8 mouse cellular contexts compared by ENCODE assay signal in the genomic region with DNA sequence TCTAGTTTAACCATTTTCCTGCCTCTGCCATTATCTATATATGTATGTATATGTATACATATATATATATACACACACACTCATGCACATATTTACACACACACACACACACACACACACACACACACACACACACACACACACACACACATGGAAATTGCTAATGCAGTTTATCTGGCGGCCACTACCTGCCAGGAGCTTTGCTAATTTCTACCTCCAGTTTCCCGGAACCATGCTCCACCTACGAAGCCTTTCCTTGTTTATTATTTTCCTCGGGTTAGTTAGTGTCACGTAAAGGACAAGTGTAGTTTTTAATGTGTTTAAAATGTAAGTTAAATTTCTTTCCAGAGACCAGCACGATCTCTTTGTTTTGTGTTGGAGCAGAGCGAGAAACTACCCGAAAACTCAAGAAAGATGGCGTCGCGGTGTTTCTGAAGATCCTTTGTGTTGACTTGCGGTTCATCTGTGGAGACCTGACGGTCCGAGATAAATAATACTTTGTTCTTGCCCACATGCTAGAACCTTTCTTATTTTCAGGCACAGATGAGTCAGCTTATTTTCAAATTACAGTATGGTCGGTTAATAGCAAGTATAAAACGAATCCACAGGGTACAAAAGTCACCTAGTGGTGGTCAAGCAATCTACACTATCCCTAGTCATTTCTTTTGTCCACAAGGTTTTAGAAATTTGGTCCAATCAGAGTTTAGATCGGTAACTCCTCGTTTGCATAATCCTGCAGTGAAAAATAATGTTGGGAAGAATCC. TPM values are rescaled to one million over a fixed set of nuclear protein-coding genes. Genes with fewer than 3 reads are reported as not detected.
A peak's percentile ranks its signal among the peaks of the same experiment; 100 is the strongest.
DNase-seq lines count a peak whose midpoint lies in the region; ATAC-seq lines count a peak whose summit lies in the region.

No protein-coding gene starts in this region.

- H3K4me2 ChIP-seq in lung, embryonic 15.5 days: peak overlapping the region; percentile 71
- H3K4me2 ChIP-seq in heart, embryonic 16.5 days (ENCODE audit: low read depth, low read length): peak overlapping the region; percentile 91
- H3K4me2 ChIP-seq in limb, embryonic 15.5 days: peak overlapping the region; percentile 62
- peak overlapping the region; percentile 67 for H3K4me2 ChIP-seq in neural tube, embryonic 12.5 days (replicated peaks)

- H3K4me1 ChIP-seq in lung, embryonic 15.5 days: peaks cover 7% of the 10 kb centered on the region; the same call in 1 of the 2 replicates
- no peaks in the 10 kb centered on the region for H3K4me1 ChIP-seq in heart, embryonic 16.5 days (ENCODE audit: control insufficient read depth, insufficient read depth, low read length)
- H3K4me1 ChIP-seq in limb, embryonic 15.5 days: no peaks in the 10 kb centered on the region
- H3K4me1 ChIP-seq in neural tube, embryonic 12.5 days: no peaks in the 10 kb centered on the region

- H3K27me3 ChIP-seq in lung, embryonic 15.5 days: no peaks in the 10 kb centered on the region
- H3K27me3 ChIP-seq in heart, embryonic 16.5 days (ENCODE audit: control insufficient read depth, insufficient read depth, low read length): no peaks in the 10 kb centered on the region
- H3K27me3 ChIP-seq in limb, embryonic 15.5 days: no peaks in the 10 kb centered on the region
- no peaks in the 10 kb centered on the region for H3K27me3 ChIP-seq in neural tube, embryonic 12.5 days (replicated peaks)

- H3K27ac ChIP-seq in lung, embryonic 15.5 days: peak overlapping the region; percentile 98
- peak overlapping the region; percentile 98 for H3K27ac ChIP-seq in heart, embryonic 16.5 days (ENCODE audit: low read length)
- peak overlapping the region; percentile 96 for H3K27ac ChIP-seq in limb, embryonic 15.5 days
- H3K27ac ChIP-seq in neural tube, embryonic 12.5 days: peak overlapping the region; percentile 92

- no peaks in the 10 kb centered on the region for H3K36me3 ChIP-seq in lung, embryonic 15.5 days
- no peaks in the 10 kb centered on the region for H3K36me3 ChIP-seq in heart, embryonic 16.5 days (ENCODE audit: control insufficient read depth, insufficient read depth)
- H3K36me3 ChIP-seq in limb, embryonic 15.5 days: no peaks in the 10 kb centered on the region
- no peaks in the 10 kb centered on the region for H3K36me3 ChIP-seq in neural tube, embryonic 12.5 days

- peak overlapping the region; percentile 43 for H3K4me3 ChIP-seq in lung, embryonic 15.5 days
- H3K4me3 ChIP-seq in heart, embryonic 16.5 days (ENCODE audit: low read length): peak overlapping the region; percentile 56
- H3K4me3 ChIP-seq in limb, embryonic 15.5 days: peak overlapping the region; percentile 49
- peak overlapping the region; percentile 41 for H3K4me3 ChIP-seq in neural tube, embryonic 12.5 days

- 3% methylated on average over 18 of the region's 18 CpGs for WGBS in lung, embryonic 15.5 days
- 2% methylated on average over 18 of the region's 18 CpGs for WGBS in heart, embryonic 16.5 days
- 3% methylated on average over 18 of the region's 18 CpGs for WGBS in limb, embryonic 15.5 days
- 4% methylated on average over 18 of the region's 18 CpGs for WGBS in neural tube, embryonic 12.5 days

- ATAC-seq in lung, embryonic 15.5 days (ENCODE audit: borderline replicate concordance, extremely low read depth, low FRiP score, low TSS enrichment): peak; percentile 66; the same call in 1 of the 2 replicates
- ATAC-seq in heart, embryonic 16.5 days (replicated peaks; ENCODE audit: extremely low read depth, insufficient read depth, low FRiP score): peak; percentile 49; the same call in 1 of the 2 replicates
- ATAC-seq in limb, embryonic 15.5 days (ENCODE audit: insufficient number of reproducible peaks, low FRiP score, low TSS enrichment, low read depth): 0 out of 2 replicates have a peak, but pooled peaks have one; percentile 16
- ATAC-seq in neural tube, embryonic 12.5 days (ENCODE audit: low FRiP score, low read depth): peak; percentile 65

- no peaks in the 10 kb centered on the region for H3K9me3 ChIP-seq in lung, embryonic 15.5 days
- H3K9me3 ChIP-seq in heart, embryonic 16.5 days (replicated peaks; ENCODE audit: control insufficient read depth, low read length): no peaks in the 10 kb centered on the region
- no peaks in the 10 kb centered on the region for H3K9me3 ChIP-seq in limb, embryonic 15.5 days
- H3K9me3 ChIP-seq in neural tube, embryonic 12.5 days: no peaks in the 10 kb centered on the region

- no peak for DNase-seq in lung, postnatal 14 days
- DNase-seq in MEL-GATA-1-ER (ENCODE audit: extremely low read depth, low read depth): peak; percentile 88
- peak; percentile 85 for DNase-seq in embryo, embryonic 10.5 days (ENCODE audit: low spot score)
- DNase-seq in urinary bladder, postnatal 10 days (ENCODE audit: low spot score): no peak

- peak overlapping the region; percentile 39 for H3K9ac ChIP-seq in lung, embryonic 15.5 days
- peak overlapping the region; percentile 71 for H3K9ac ChIP-seq in heart, embryonic 16.5 days (ENCODE audit: low read length)
- H3K9ac ChIP-seq in limb, embryonic 15.5 days: no peak overlapping the region; the same call in 1 of the 2 replicates
- peak overlapping the region; percentile 50 for H3K9ac ChIP-seq in neural tube, embryonic 12.5 days

RNA-seq across cellular contexts. Expression of a gene that starts 0.7 kb away (rescaled TPM):
- 7.1 and 7.9 TPM in 2 replicates for polyA plus RNA-seq in lung, embryonic 15.5 days (2015; fragmentation: Nextera tagmentation; extraction: Ambion mirVana)
- polyA plus RNA-seq in heart, embryonic 16.5 days (2015; fragmentation: Nextera tagmentation; extraction: Ambion mirVana): 1.7 and 2.1 TPM in 2 replicates
- polyA plus RNA-seq in limb, embryonic 15.5 days (2015; fragmentation: Nextera tagmentation; extraction: Ambion mirVana): 2.1 and 4.8 TPM in 2 replicates
- 5.1 and 7.4 TPM in 2 replicates for polyA plus RNA-seq in neural tube, embryonic 12.5 days (2016; fragmentation: Nextera tagmentation; extraction: Ambion mirVana)

RNA-seq across cellular contexts. Expression of a gene that starts 8.1 kb away (rescaled TPM):
- polyA plus RNA-seq in lung, embryonic 15.5 days (2015; fragmentation: Nextera tagmentation; extraction: Ambion mirVana): 143 and 164 TPM in 2 replicates
- 34.0 and 34.2 TPM in 2 replicates for polyA plus RNA-seq in heart, embryonic 16.5 days (2015; fragmentation: Nextera tagmentation; extraction: Ambion mirVana)
- 68.7 and 88.5 TPM in 2 replicates for polyA plus RNA-seq in limb, embryonic 15.5 days (2015; fragmentation: Nextera tagmentation; extraction: Ambion mirVana)
- polyA plus RNA-seq in neural tube, embryonic 12.5 days (2016; fragmentation: Nextera tagmentation; extraction: Ambion mirVana): 52.5 and 96.7 TPM in 2 replicates

RNA-seq across cellular contexts. Expression of a gene that starts 8.3 kb away (rescaled TPM):
- polyA plus RNA-seq in lung, embryonic 15.5 days (2015; fragmentation: Nextera tagmentation; extraction: Ambion mirVana): 14.5 and 17.7 TPM in 2 replicates
- 4.2 and 5.1 TPM in 2 replicates for polyA plus RNA-seq in heart, embryonic 16.5 days (2015; fragmentation: Nextera tagmentation; extraction: Ambion mirVana)
- 5.5 and 6.0 TPM in 2 replicates for polyA plus RNA-seq in limb, embryonic 15.5 days (2015; fragmentation: Nextera tagmentation; extraction: Ambion mirVana)
- polyA plus RNA-seq in neural tube, embryonic 12.5 days (2016; fragmentation: Nextera tagmentation; extraction: Ambion mirVana): 8.8 and 11.8 TPM in 2 replicates

RNA-seq across cellular contexts. Expression of a gene that starts 9.8 kb away (rescaled TPM):
- polyA plus RNA-seq in lung, embryonic 15.5 days (2015; fragmentation: Nextera tagmentation; extraction: Ambion mirVana): 0.78 and 0.86 TPM in 2 replicates
- 0.21 and 0.37 TPM in 2 replicates for polyA plus RNA-seq in heart, embryonic 16.5 days (2015; fragmentation: Nextera tagmentation; extraction: Ambion mirVana)
- 0.32 and 0.51 TPM in 2 replicates for polyA plus RNA-seq in limb, embryonic 15.5 days (2015; fragmentation: Nextera tagmentation; extraction: Ambion mirVana)
- polyA plus RNA-seq in neural tube, embryonic 12.5 days (2016; fragmentation: Nextera tagmentation; extraction: Ambion mirVana): 0.30 and 0.37 TPM in 2 replicates

RNA-seq across cellular contexts. Expression of a gene that starts 11.1 kb away (rescaled TPM):
- polyA plus RNA-seq in lung, embryonic 15.5 days (2015; fragmentation: Nextera tagmentation; extraction: Ambion mirVana): 10.1 and 10.2 TPM in 2 replicates
- polyA plus RNA-seq in heart, embryonic 16.5 days (2015; fragmentation: Nextera tagmentation; extraction: Ambion mirVana): 0.37 and 2.4 TPM in 2 replicates
- polyA plus RNA-seq in limb, embryonic 15.5 days (2015; fragmentation: Nextera tagmentation; extraction: Ambion mirVana): 2.9 and 5.8 TPM in 2 replicates
- polyA plus RNA-seq in neural tube, embryonic 12.5 days (2016; fragmentation: Nextera tagmentation; extraction: Ambion mirVana): 3.4 and 6.6 TPM in 2 replicates

Comparison
In these comparisons a context has a peak if more than half of its experiments do, and no peak if none do; other contexts are left out.
1. ATAC-seq: peak in every context shown above with its lines; median percentile 66 in lung, embryonic 15.5 days; 65 in neural tube, embryonic 12.5 days; 49 in heart, embryonic 16.5 days; 16 in limb, embryonic 15.5 days.
2. DNase-seq: peak in MEL-GATA-1-ER (single experiment) and embryo, embryonic 10.5 days (single experiment); none in lung, postnatal 14 days (single experiment) and urinary bladder, postnatal 10 days (single experiment).
3. Peak in every context shown above with its lines, with median percentiles within 50 percentile points of each other: H3K27ac ChIP-seq, H3K4me2 ChIP-seq and H3K4me3 ChIP-seq.